Comparison of ENCODE assay signal across 10 mouse cellular contexts in the genomic region with DNA sequence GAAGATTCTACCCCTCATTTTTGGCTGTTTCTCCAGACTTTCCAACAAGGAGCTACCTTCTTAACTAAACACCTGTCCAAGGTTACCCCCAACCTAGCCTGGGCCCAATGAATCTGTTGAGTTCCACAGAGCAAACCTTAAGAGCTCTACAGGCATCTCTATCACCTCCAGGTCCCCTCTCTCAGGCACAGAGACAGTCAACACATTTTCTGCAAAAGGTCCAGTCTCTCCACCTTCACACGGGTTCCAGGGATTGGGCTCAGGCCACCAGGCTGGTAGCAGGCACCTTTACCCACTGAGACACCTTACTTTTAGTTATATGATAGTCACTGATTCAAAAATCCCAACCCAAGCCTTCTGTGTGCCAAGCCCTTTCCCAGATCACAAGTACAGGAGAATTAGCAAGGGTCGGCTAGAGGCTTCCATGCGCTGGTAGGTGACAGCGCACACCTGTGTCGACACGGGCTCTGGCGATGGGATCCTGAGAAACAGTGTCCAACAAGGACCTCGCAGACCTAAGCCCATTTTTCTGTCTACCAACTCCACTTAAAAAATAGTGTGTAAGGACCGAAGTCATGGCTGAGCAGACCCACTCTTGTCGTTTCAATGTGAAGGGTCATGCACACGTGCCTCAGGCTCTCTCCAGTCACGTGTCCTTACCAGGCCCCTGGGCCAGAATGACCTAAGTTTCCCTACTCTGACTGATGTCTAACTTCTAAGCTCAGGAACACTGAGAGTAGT.
DNase-seq lines count a peak whose midpoint lies in the region; ATAC-seq and TF ChIP-seq lines count a peak whose summit lies in the region.
"Had no signal": no experiment of that assay in that cellular context is flagged by ENCODE, and none has a peak within 500 bp of the region (broad histone marks: within the 10 kb centered on the region; RNA-seq: fewer than 3 reads in every experiment).

No protein-coding gene starts in this region.

- no peaks in the 10 kb centered on the region for H3K9me3 ChIP-seq in forebrain, embryonic 15.5 days
- H3K9me3 ChIP-seq in hindbrain, postnatal 0 days (ENCODE audit: low read length), result no peaks in the 10 kb centered on the region

- H3K79me2 ChIP-seq in liver, adult 2 months (ENCODE audit: control insufficient read depth, insufficient read depth, low read length), result peaks cover 15% of the 10 kb centered on the region; the same call in 1 of the 2 replicates

- H3K4me3 ChIP-seq in liver, adult 2 months (ENCODE audit: insufficient read depth, low read depth, low read length), result no peak overlapping the region
- no peak overlapping the region for H3K4me3 ChIP-seq in forebrain, embryonic 15.5 days
- H3K4me3 ChIP-seq in hindbrain, postnatal 0 days (ENCODE audit: low read length), result no peak overlapping the region
- no peak overlapping the region for H3K4me3 ChIP-seq in olfactory bulb, adult 2 months (ENCODE audit: insufficient read depth, low read depth, low read length)

- no peaks in the 10 kb centered on the region for H3K36me3 ChIP-seq in liver, adult 2 months (ENCODE audit: control insufficient read depth, insufficient read depth, low read length)
- no peaks in the 10 kb centered on the region for H3K36me3 ChIP-seq in forebrain, embryonic 15.5 days
- H3K36me3 ChIP-seq in hindbrain, postnatal 0 days (ENCODE audit: insufficient read depth, low read length), result no peaks in the 10 kb centered on the region

- no peak for ATAC-seq in forebrain, embryonic 15.5 days (replicated peaks)
- ATAC-seq in hindbrain, postnatal 0 days, result no peak

- no peak for DNase-seq in liver, adult 2 months (ENCODE audit: extremely low read depth, low read depth, low spot score)
- no peak for DNase-seq in liver
- no peak for DNase-seq in hindbrain, postnatal 0 days (ENCODE audit: low spot score)
- no peak for DNase-seq in gastrocnemius, adult 18-20 months (ENCODE audit: low spot score)
- DNase-seq in frontal cortex, adult 2 months (ENCODE audit: extremely low spot score in 1 of 2, low spot score in 1 of 2), result no peak
- DNase-seq: cerebellum, postnatal 14 days; gastrocnemius, postnatal 25 days; heart, postnatal 4 days had no signal

- peaks cover 59% of the 10 kb centered on the region for H3K4me1 ChIP-seq in liver, adult 2 months (ENCODE audit: control insufficient read depth, insufficient read depth, low read length)
- peaks cover 88% of the 10 kb centered on the region for H3K4me1 ChIP-seq in forebrain, embryonic 15.5 days
- peaks cover 61% of the 10 kb centered on the region for H3K4me1 ChIP-seq in hindbrain, postnatal 0 days (ENCODE audit: insufficient read depth, low read length)
- peaks cover 55% of the 10 kb centered on the region for H3K4me1 ChIP-seq in olfactory bulb, adult 2 months (ENCODE audit: control insufficient read depth, insufficient read depth, low read length)

- TF ChIP-seq POLR2A in liver, adult 2 months (IDR thresholded peaks at IDR 0.05; ENCODE audit: extremely low read depth, insufficient read depth, low read length), result no peak
- TF ChIP-seq POLR2A in olfactory bulb, adult 2 months (IDR thresholded peaks at IDR 0.05; ENCODE audit: insufficient read depth, low read depth, low read length), result no peak

- TF ChIP-seq CTCF in liver, adult 2 months (IDR thresholded peaks at IDR 0.05; ENCODE audit: low read depth, low read length), result no peak
- no peak for TF ChIP-seq CTCF in hindbrain, postnatal 0 days (IDR thresholded peaks at IDR 0.05; ENCODE audit: low read depth)
- no peak for TF ChIP-seq CTCF in olfactory bulb, adult 2 months (IDR thresholded peaks at IDR 0.05; ENCODE audit: insufficient read depth, low read depth, low read length)

- H3K4me2 ChIP-seq in forebrain, embryonic 15.5 days (replicated peaks), result no peak overlapping the region
- no peak overlapping the region for H3K4me2 ChIP-seq in hindbrain, postnatal 0 days (ENCODE audit: low read depth, low read length)

- 91% methylated on average over 12 of the region's 12 CpGs for WGBS in liver, adult 2 months
- WGBS in forebrain, embryonic 15.5 days, result 84% methylated on average over 12 of the region's 12 CpGs
- WGBS in hindbrain, postnatal 0 days, result 82% methylated on average over 12 of the region's 12 CpGs
- 87% methylated on average over 12 of the region's 12 CpGs for WGBS in olfactory bulb, adult 2 months

- H3K27ac ChIP-seq in liver, adult 2 months (replicated peaks; ENCODE audit: insufficient read depth, low read depth, low read length), result peak overlapping the region; percentile 98
- peak overlapping the region; percentile 79 for H3K27ac ChIP-seq in forebrain, embryonic 15.5 days (replicated peaks)
- peak overlapping the region; percentile 79 for H3K27ac ChIP-seq in hindbrain, postnatal 0 days
- peak overlapping the region; percentile 93 for H3K27ac ChIP-seq in olfactory bulb, adult 2 months (ENCODE audit: insufficient read depth, low read depth, low read length)

- no peaks in the 10 kb centered on the region for H3K27me3 ChIP-seq in liver, adult 2 months (ENCODE audit: control insufficient read depth, insufficient read depth, low read length)
- no peaks in the 10 kb centered on the region for H3K27me3 ChIP-seq in forebrain, embryonic 15.5 days
- no peaks in the 10 kb centered on the region for H3K27me3 ChIP-seq in hindbrain, postnatal 0 days (ENCODE audit: insufficient read depth, low read length)

- H3K9ac ChIP-seq in liver, adult 2 months (ENCODE audit: low read depth, low read length), result no peak overlapping the region
- no peak overlapping the region for H3K9ac ChIP-seq in forebrain, embryonic 15.5 days (replicated peaks)
- no peak overlapping the region for H3K9ac ChIP-seq in hindbrain, postnatal 0 days (replicated peaks; ENCODE audit: low read length)
